Mouse (Mus musculus): ENCODE measurements at regions not wholly inside any gene's neighbourhood (a gene's known extent, or its start where the extent isn't known, plus 50 kb on each side); places are given as distances from the start of the nearest gene placed in this dataset.

GRCm38 (mm10) chr15:27132761-27133160 is 237.4 kb upstream of the Fbxl7 start:
- no peak for DNase-seq (ENCODE audit: low spot score)

GRCm38 (mm10) chr15:27137580-27137979 is 242.2 kb upstream of the Fbxl7 start:
- DNase-seq (ENCODE audit: low spot score) = no peak

DNA sequence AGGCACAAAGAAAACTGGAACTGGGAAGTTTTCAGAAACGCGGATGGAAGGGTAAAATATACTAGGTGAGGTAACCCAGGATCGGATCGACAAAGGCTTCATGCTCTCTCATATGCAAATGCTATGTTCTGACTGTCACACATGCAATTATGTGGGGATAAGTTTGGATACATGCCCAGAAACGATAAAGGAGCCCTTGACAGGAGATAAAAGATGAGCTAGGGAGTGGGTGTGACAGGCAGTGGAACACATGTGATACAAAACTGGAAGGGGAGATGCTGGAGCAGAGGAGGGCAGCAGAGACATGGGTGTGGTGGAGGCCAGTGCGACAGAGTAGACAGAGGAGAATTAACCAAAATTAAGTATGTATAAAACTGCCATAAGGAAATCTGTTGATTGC is 250.5 kb upstream of the Fbxl7 start:
- no peak for DNase-seq (ENCODE audit: low spot score)

DNA sequence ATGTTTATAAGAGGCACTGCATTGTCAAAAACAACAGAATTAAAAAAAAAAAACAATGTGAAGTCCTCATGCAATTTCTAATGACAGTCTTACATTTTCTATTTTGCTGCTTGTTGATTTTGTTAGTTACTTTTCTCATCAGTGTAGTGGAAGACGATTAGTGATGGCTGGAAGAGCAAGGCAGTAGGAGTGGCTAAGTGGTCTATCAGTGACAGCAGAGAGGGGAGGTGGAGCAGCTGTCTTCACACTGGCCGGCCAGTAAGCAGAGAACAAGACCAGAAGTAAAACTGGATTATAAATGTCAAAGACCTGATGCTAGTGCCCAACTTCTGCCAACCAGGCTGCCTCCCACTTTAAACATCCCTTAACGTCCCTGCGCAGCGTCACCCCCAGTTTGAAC is 265.6 kb upstream of the Fbxl7 start:
- no peak for DNase-seq (ENCODE audit: low spot score)

- DNase-seq (ENCODE audit: low spot score) = no peak
These were observed 272.1 kb upstream of the Fbxl7 start for GRCm38 (mm10) chr15:27167484-27167883.

GRCm38 (mm10) chr15:27169846-27170245 is 274.5 kb upstream of the Fbxl7 start:
- no peak for DNase-seq (ENCODE audit: low spot score)

- DNase-seq (ENCODE audit: low spot score) = no peak
These were observed 278.1 kb upstream of the Fbxl7 start for GRCm38 (mm10) chr15:27173506-27173905.

- DNase-seq (ENCODE audit: low spot score) = no peak
These were observed 282.9 kb upstream of the Fbxl7 start for GRCm38 (mm10) chr15:27178084-27178935.

DNA sequence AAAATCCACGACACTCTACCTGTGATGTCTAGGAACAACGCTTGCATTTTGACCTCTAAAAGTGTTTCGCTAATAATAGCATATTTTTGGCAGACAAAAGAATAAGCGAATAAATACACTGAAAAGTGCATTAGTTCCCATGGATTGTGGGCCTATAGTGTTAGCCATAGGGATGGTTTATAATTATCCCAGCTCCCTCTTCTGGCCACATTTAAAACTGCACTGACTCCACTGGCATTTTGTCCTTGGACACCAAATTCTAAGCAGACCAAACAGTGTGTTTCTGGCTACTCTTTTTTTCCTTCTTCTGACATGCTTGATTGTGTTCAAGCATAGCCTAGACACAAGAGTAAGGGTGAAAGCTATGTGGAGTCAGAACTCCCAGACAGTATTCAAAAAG is 276.8 kb upstream of the Ank start:
- peak; percentile 59 for DNase-seq (ENCODE audit: low spot score)

DNA sequence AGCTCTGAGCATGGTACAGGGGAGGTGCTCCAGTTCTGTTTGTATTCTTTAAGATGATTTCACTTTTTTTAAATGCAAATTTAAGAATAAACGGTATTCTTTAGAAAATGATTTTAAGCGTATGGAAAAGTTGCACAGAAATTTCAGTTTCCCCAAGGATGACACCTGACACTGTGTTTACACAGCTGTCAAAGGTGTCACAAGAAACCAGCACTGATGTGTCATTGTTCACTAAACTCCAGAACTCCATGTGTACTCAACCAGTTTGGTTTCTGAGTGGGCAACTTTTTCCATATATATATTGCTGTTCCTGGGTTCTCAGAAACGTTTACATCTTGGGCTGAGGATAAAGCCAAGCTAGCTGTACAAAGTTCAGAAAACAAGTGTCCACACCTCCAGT is 265.0 kb upstream of the Ank start:
- no peak for DNase-seq (ENCODE audit: low spot score)

DNA sequence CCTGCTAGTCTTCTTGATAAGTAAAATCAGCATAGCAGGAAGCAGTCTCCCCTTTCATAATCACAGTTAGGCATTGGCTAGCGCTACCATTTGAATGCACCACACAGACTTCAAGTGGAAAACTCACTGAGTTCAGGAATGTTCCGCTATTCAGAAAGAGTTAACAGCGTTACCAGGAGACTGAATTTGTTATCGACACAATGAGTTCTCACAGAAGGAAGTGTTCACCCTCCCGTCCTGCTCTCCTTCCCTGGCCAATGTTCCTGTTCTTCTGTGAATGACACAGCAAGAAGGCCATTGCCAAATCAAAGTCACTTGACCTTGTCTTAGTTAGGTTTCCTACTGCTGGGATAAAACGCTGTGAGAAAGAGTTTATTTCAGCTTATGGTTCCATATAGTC is 261.6 kb upstream of the Ank start:
- no peak for DNase-seq (ENCODE audit: low spot score)

DNA sequence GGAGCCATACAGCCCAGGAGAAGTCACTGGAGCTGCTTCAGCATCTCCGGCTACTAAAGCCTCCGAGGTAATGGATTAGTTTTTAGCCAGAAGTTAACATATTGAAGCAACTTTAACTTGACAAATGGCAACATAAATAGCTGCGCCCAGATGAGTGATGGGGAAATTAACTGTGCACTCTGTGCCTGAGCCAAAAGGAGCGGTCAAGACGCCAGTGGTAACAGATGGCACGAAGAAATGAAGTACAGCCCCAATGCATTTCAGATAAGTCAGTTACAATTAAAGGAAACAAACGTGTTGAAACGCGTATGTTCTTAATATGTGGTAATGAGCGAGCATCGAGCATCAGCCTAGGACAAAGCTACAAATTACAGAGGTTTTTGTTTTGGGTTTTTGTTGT is 259.0 kb upstream of the Ank start:
- peak; percentile 12 for DNase-seq (ENCODE audit: low spot score)

DNA sequence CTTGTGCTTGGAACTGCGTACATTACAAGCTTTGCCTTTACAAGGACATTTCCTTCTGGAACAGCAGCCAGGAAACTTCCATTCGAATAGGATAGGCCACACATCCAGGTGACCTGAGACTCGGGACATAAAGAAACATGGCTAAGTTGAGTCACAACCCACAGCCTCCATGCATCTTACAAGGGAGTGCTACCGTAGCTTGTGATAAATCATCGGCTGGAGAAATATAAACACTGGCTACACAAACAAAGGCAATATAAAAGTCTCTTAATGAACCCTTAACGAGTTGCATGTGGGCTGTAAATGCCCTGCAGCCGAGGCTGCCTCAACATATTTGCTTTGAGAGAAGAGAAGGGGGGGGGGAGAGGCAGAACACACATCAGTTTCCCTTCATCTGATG is 250.1 kb upstream of the Ank start:
- peak; percentile 21 for DNase-seq (ENCODE audit: low spot score)

DNA sequence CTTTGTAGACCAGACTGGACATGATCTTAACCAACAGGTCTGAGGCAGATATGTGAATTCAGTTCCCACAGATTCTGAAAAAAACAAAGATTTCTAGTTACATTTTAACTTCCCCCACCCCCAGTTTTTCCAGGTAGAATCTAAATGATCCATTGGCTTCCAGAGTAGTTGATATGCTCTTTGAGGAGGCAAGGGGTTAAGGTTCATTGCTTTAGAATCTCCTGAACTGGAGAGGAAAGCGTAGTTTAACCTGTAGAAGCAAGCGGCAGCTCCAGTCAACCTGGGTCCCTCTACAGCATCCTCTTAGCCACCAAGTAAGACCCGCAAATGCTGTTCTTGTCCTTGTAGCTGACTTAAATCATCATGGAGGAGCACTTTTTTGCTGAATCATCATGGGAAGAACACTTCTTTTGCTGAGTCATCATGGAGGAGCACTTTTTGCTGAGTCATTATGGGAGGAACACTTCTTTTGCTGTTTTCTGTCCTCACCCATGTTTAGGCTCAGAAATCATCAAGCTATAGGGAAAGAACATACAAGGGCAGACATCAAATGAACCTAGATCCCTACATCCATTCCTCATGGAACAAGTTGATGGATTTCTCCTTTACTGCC is 247.2 kb upstream of the Ank start:
- no peak for DNase-seq (ENCODE audit: low spot score)

GRCm38 (mm10) chr15:27223610-27224511 is 242.6 kb upstream of the Ank start:
- no peak for DNase-seq (ENCODE audit: low spot score)

DNA sequence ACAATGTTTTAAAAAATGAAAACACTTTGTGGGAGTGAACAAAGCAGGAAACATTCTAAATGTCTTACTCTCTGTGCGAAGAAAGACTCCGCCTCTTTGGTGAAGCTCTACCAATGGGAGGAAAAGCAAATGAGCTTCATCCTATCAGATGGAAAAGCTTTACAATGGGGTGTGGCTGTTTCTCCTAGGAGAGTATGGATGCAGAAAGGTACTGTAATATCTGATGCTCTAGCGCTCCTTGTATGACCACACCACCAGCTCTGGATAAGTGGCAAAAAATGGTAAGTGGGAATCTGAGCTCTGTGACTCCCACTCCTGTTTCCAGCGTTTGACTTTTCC is 242.0 kb upstream of the Ank start:
- DNase-seq (ENCODE audit: low spot score) = no peak

GRCm38 (mm10) chr15:27232804-27233203 is 233.7 kb upstream of the Ank start:
- DNase-seq (ENCODE audit: low spot score) = no peak

- DNase-seq (ENCODE audit: low spot score) = peak; percentile 84
These were observed 231.7 kb upstream of the Ank start for GRCm38 (mm10) chr15:27234770-27235169.

GRCm38 (mm10) chr15:27238301-27238700 is 228.2 kb upstream of the Ank start:
- no peak for DNase-seq (ENCODE audit: low spot score)

DNA sequence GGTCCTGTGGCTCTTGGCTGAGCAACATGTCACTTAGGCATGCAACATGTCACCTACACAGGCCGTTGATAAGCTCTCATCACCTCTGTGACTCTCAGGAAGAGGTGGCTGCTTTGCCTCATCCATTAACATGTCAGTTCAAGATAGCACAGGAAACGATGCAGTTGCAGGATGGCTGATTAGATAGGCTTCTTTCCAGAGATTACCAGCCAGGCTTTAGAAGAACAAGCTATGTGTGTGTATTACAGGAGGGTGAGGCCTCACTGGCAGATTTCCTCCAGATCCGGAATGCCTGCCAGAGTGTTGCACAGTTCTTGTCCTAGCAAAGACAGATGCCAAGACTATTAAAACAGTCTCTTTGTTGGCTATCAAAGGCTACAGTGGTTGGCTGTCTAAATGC is 220.2 kb upstream of the Ank start:
- DNase-seq (ENCODE audit: low spot score) = peak; percentile 41

- peak; percentile 5 for DNase-seq (ENCODE audit: low spot score)
These were observed 207.3 kb upstream of the Ank start for GRCm38 (mm10) chr15:27258984-27259853.

DNA sequence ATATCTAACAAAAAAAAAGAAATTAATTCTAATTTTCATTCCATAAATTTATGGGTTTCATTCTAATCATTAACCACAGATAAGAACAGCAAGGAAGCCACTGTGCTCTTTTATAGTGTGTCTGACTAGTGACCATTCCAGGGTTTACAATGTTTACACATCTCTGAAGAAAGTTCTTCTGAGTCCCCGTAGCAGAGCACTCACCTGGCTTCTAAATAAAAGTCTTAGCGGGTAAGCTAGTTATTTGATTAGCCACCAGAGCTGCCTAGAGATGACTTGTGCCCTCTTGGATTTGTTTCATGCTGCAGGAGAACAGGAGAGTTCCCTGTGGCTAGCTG is 206.7 kb upstream of the Ank start:
- DNase-seq (ENCODE audit: low spot score) = no peak
